Mouse (Mus musculus): Measurements from ENCODE around the gene Oscar.

The Oscar gene

DNA sequence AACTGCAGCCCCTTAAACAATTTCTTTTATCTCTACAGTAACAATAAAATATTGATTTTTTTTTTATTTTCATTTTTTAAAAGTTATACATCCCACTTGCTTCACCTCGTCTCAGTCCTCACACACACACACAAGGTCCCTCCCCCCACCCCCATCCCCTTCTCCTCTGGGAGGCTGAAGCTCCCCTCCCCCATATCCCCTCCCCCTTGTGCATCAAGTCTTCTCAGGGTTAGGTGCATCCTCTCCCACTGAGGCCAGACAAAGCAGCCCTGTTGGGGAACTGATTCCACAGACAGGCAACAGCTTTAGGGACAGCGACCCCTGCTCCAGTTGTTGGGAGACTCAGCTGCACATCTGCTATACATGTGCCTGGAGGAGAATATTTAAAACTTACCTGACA lies 48.6 kb downstream of the Oscar start:
- no peak for DNase-seq (ENCODE audit: low spot score in 2 of 2)

Measured in urinary bladder, postnatal 4 days (tissue).